Mouse (Mus musculus) heart, postnatal 10 days (tissue): ENCODE results near the gene Hmgcll1. TPM values are rescaled to one million over a fixed set of nuclear protein-coding genes. Genes with fewer than 3 reads are reported as not detected.
A peak's percentile ranks its signal among the peaks of the same experiment; 100 is the strongest.
"Not testable (repeated sequence)": the region's sequence is repeated elsewhere in the genome, so short reads cannot be mapped to it uniquely, and the experiment has no call there.

Source experiments
- DNase-seq, 2 experiments: peaks; one replicate each; pipeline ENCODE4 v3.0.0; 2021
- intact Hi-C: fragments of 180-260 bp; cut with DNase I; formaldehyde crosslinking; loops from one replicate; pipeline ENCODE4 v1.15.1; 2025
- total RNA-seq, 2 experiments: library from RNA; stranded (reverse); gene quantifications; 2 replicates each; pipeline ENCODE4 v1.2.3; 2021

Gene Hmgcll1
- total RNA-seq, 2 experiments from 2014 or later, result 0.10 to 0.17 TPM

GRCm38 (mm10) chr9:76043341-76043740 lies 28.7 kb downstream of the Hmgcll1 start:
- intact Hi-C loops, result no loop called here
- DNase-seq, result no peak

DNA sequence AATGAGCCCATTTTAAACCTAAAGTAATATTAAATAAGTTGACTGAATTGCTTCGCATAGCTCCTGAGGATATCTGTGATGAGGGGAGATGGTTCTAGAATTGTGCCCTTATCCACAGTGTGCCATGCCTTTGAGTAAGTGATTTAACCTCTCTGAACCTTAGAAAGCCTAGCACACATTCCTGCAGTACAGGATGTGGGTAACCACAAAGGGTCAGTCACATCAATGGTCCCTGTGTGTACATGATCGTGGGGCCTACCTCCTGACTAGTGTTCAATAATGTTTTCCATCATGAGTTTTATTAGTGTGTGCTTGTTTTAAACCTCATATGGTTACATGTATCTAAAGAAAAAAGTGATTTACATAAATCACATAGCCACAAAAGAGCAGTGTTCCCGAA lies 46.3 kb downstream of the Hmgcll1 start:
- intact Hi-C loops, result no loop called here
- no peak for DNase-seq

- intact Hi-C loops, result no loop called here
- no peak for DNase-seq
Observed at GRCm38 (mm10) chr9:76061492-76061891, 46.8 kb downstream of the Hmgcll1 start.

DNA sequence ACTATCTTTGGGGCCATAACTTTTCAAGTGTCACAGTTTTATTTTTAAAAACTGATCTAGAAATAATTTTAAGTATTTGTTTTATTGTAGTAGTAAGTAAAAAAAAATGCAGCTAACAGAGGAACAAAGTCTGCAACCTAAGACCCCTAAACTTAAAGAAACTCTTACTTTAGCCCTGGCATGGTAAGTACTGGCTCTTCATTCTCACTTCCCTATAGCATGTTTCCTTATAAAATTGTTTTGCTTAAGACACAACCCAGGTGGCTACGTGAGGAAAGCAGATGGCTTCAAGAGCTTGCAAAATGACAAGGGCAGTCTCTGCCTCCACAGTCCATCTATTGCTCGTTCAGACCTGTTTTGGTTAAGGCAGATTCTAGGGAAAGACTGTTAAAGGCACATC lies 49.5 kb downstream of the Hmgcll1 start:
- no peak for DNase-seq
- intact Hi-C loops, result no loop called here

DNA sequence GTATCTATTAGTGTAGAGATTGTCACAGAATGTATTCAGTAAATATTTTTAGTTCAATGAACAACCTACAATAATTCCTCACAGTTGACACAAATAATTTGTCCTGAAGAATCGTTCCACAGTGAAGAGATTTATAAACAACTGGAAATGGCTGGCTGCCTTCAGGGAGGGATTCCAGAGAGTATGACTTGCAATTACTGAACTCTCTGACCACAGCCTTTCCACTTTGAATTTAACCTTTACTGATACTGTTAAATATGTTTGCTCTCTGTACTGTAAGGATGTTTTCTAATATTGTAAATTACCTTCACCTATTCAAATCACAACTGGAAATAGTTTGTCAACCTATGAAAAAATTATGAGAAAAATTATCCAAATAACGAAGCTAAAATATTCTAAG lies 76.9 kb downstream of the Hmgcll1 start:
- peak in 1 of 2 experiments; percentile 8 for DNase-seq
- intact Hi-C loops, result no loop called here

DNA sequence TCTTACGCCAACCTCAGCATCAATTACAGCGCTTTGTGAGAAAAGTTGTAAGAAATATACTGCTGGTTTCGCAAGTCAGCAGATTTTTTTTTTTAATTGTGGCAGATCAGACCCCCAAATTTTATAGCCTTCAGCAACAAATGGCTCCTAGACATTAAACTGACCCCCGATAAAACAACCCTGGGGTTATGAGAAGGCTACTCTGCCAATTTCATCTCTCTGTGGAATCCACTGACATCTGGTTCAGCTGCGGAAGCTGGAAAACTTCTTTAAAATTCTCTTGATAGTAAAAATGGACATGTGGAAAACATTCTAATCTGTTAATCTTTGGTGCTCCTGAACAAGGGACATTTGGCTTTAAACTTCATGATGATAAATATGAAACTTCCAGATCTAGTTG lies 82.6 kb downstream of the Hmgcll1 start:
- intact Hi-C loops, result no loop called here
- DNase-seq, result no peak

DNA sequence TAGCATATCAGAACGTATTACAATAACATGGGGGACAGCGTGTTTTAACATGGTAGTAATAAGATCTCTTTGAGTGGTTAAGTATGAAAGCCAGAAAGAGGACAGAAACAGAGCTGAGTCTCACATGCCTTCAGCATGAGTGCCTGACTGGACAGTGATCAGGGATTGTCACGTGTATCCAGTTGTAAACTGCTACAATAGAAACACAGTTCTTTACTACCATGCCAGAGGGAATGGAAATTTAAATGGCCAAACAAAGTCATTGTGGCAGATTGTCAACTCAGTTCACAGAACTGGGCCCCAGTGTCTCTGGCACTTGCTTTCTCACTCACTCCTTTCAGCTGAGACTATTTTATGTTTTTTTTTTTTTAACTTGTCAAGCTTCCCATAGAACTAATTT lies 85.3 kb downstream of the Hmgcll1 start:
- intact Hi-C loops, result no loop called here
- DNase-seq, result peak in 1 of 2 experiments; percentile 8

DNA sequence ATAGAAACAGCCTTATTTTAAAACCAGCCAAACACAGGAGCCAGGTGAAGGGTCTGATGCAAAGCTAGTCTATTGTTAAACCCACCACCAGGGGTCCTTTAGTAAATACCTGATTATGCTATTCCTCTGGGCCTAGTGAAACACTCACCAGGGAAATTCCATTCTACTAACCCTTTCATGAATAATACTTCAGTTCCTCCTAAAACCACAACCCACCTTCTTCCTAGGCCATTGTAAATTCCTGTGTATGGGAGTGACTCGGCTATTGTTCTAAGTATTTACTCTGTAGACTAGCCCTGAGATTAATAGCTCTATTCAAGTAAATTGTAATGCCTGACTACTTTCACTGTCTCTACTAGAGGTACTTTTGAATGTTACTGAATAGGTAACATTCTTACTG lies 89.8 kb downstream of the Hmgcll1 start:
- intact Hi-C loops, DNase-seq: not testable (repeated sequence)

DNA sequence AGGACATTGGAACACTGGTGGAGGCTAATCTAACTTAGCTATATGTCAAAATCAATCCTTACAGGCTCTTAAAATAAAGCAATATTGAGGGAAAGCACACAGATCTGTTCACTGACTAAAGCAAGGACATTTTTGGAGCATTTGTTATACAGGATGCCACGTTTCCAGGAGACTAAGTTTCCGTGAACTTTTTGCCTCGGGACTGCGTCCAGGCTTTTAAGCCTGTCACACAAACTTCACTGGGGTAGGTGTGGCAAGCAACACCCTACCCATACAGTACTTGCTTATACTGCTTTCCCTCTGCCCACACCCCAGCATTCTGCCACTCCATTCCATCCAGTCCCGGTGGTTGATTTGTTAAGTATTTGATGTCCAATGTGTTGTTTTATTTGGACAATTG lies 90.2 kb downstream of the Hmgcll1 start:
- no peak for DNase-seq
- intact Hi-C loops, result no loop called here

- intact Hi-C loops, result loop anchor here (2.0 to 5.0 kb wide), 3 partner anchors 56 to 114 kb away; no protein-coding TSS in a partner anchor
- peak; percentile 62 to 78 for DNase-seq
Observed at GRCm38 (mm10) chr9:76122888-76123287, 108.2 kb downstream of the Hmgcll1 start.

- DNase-seq, result no peak
- intact Hi-C loops, result loop anchor here (1.0 to 5.0 kb wide), 3 partner anchors 57 to 362 kb away; no protein-coding TSS in a partner anchor
Observed at GRCm38 (mm10) chr9:76124249-76124648, 109.6 kb downstream of the Hmgcll1 start.

DNA sequence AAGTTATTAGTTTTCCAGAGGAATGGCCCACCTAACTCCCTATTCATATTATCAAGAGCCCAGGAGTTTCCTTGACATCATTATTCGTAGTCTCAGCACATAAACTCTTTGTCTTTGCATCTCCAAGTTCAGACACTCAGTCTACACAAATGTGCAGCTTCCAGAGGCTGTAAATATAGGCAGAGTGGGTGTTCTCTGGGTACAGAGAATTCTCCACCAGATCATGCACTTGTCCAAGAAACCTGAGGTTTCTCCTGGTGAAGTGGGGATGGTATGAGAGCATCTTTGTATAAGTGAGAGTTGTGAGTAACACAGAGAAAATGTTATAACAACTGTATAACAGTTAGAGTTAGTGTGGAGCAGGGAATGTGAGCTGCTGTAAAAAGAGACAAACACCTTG lies 114.7 kb downstream of the Hmgcll1 start:
- DNase-seq, result no peak
- intact Hi-C loops, result no loop called here

DNA sequence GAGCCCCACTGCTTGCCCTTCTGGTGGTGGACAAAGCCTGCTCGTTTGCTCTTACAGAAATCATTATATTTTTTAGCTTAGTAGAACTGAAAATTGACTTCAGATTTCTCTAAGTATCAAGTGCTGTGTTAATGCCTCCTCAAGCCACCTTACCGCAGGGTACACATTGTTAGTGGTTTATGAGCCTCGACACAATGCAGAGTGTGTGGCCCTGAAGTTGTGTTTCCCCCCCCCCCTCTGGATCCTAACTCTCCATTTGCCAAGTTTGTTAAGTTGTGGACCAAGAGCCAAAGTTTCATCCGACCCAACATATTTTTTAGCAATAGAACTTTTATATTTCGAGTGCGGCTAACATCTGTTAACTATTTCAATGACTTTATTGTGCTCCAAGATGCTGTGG lies 119.4 kb downstream of the Hmgcll1 start:
- no peak for DNase-seq
- intact Hi-C loops, result no loop called here

GRCm38 (mm10) chr9:76138378-76139109 lies 123.9 kb downstream of the Hmgcll1 start:
- DNase-seq, result peak; percentile 24 to 37
- intact Hi-C loops, result no loop called here

GRCm38 (mm10) chr9:76145593-76145992 lies 130.9 kb downstream of the Hmgcll1 start:
- no peak for DNase-seq
- intact Hi-C loops, result no loop called here

GRCm38 (mm10) chr9:76162446-76162845 lies 147.8 kb downstream of the Hmgcll1 start:
- no peak for DNase-seq
- intact Hi-C loops, result no loop called here

GRCm38 (mm10) chr9:76168355-76168754 lies 153.7 kb downstream of the Hmgcll1 start:
- intact Hi-C loops, result no loop called here
- peak; percentile 8 to 24 for DNase-seq

- no peak for DNase-seq
- intact Hi-C loops, result no loop called here
Observed at GRCm38 (mm10) chr9:76172686-76173295, 158.1 kb downstream of the Hmgcll1 start.

- intact Hi-C loops, result no loop called here
- DNase-seq, result no peak
Observed at GRCm38 (mm10) chr9:76179221-76179620, 164.6 kb downstream of the Hmgcll1 start.
